14 mouse cellular contexts compared by ENCODE assay signal in the genomic region with DNA sequence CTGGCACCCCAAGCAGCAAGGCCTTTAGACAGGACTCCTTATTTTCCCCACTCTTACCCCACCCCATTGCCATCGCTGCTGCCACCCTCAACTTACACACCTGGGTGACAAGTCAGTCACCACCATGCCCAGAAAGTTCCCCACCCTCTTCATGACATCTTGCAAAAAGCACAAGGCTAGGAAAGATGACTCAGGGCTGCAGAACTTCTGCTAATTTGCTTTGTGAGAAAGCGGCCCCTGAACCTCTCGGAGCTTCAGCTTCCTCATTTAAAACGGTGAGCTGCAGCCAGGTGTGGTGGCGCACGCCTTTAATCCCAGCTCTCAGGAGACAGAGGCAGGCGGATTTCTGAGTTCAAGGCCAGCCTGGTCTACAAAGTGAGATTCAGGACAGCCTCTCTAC.
DNase-seq lines count a peak whose midpoint lies in the region; ATAC-seq lines count a peak whose summit lies in the region.
"Had no signal": no experiment of that assay in that cellular context is flagged by ENCODE, and none has a peak within 500 bp of the region (broad histone marks: within the 10 kb centered on the region; RNA-seq: fewer than 3 reads in every experiment).

No protein-coding gene starts in this region.

- peak overlapping the region; percentile 35; the same call in 1 of the 2 replicates for H3K9ac ChIP-seq in hindbrain, embryonic 13.5 days
- H3K9ac ChIP-seq in limb, embryonic 12.5 days (replicated peaks) = no peak overlapping the region

- 86% methylated on average over 7 of the region's 7 CpGs for WGBS in hindbrain, embryonic 13.5 days
- 90% methylated on average over 7 of the region's 7 CpGs for WGBS in hindbrain, embryonic 10.5 days
- whole genome bisulfite sequencing in limb, embryonic 12.5 days = 72% methylated on average over 7 of the region's 7 CpGs

- no peak overlapping the region for H3K4me2 ChIP-seq in hindbrain, embryonic 13.5 days
- no peak overlapping the region for H3K4me2 ChIP-seq in limb, embryonic 12.5 days
- H3K4me2 ChIP-seq: heart, embryonic 11.5 days had no signal

- no peak overlapping the region for H3K4me3 ChIP-seq in hindbrain, embryonic 13.5 days
- no peak overlapping the region for H3K4me3 ChIP-seq in hindbrain, embryonic 10.5 days
- no peak overlapping the region for H3K4me3 ChIP-seq in limb, embryonic 12.5 days (replicated peaks)

- H3K27ac ChIP-seq in hindbrain, embryonic 13.5 days = peak overlapping the region; percentile 62
- H3K27ac ChIP-seq in hindbrain, embryonic 10.5 days = no peak overlapping the region
- H3K27ac ChIP-seq in limb, embryonic 12.5 days = peak overlapping the region; percentile 57

- DNase-seq in hindbrain, embryonic 10.5 days (ENCODE audit: low spot score) = no peak
- DNase-seq in A20 (ENCODE audit: low read depth, low spot score) = peak; percentile 82
- peak; percentile 0 for DNase-seq in MEL-GATA-1-ER (ENCODE audit: extremely low read depth, low read depth)
- DNase-seq in adrenal gland, adult 18-20 months (ENCODE audit: low spot score in 2 of 2) = no peak
- no peak for DNase-seq in embryo, embryonic 11 days
- no peak for DNase-seq in testis, postnatal 10 days (ENCODE audit: low spot score)
- DNase-seq: adrenal gland, adult 8-10 months; cerebellum, postnatal 10 days; kidney, adult 2 months; lung, postnatal 36 days had no signal

- H3K4me1 ChIP-seq in hindbrain, embryonic 13.5 days (replicated peaks) = peaks cover 75% of the 10 kb centered on the region
- peaks cover 54% of the 10 kb centered on the region for H3K4me1 ChIP-seq in hindbrain, embryonic 10.5 days (replicated peaks)
- peaks cover 60% of the 10 kb centered on the region for H3K4me1 ChIP-seq in limb, embryonic 12.5 days (replicated peaks)

- no peak for ATAC-seq in hindbrain, embryonic 13.5 days (ENCODE audit: low FRiP score)
- no peak for ATAC-seq in limb, embryonic 12.5 days (ENCODE audit: insufficient number of reproducible peaks, insufficient read depth, low FRiP score, low TSS enrichment, low read depth)

- H3K27me3 ChIP-seq in hindbrain, embryonic 13.5 days = no peaks in the 10 kb centered on the region
- H3K27me3 ChIP-seq in hindbrain, embryonic 10.5 days (ENCODE audit: insufficient read depth, poor library complexity, severe bottlenecking) = no peaks in the 10 kb centered on the region
- H3K27me3 ChIP-seq in limb, embryonic 12.5 days = no peaks in the 10 kb centered on the region

- peaks cover 35% of the 10 kb centered on the region for H3K36me3 ChIP-seq in hindbrain, embryonic 13.5 days
- H3K36me3 ChIP-seq in hindbrain, embryonic 10.5 days = peaks cover 63% of the 10 kb centered on the region
- H3K36me3 ChIP-seq in limb, embryonic 12.5 days = peaks cover 61% of the 10 kb centered on the region
- H3K36me3 ChIP-seq: G1E had no signal

- H3K9me3 ChIP-seq in hindbrain, embryonic 13.5 days = no peaks in the 10 kb centered on the region
- H3K9me3 ChIP-seq in hindbrain, embryonic 10.5 days = no peaks in the 10 kb centered on the region
- H3K9me3 ChIP-seq in limb, embryonic 12.5 days = no peaks in the 10 kb centered on the region

Comparison
In these comparisons a context has a peak if more than half of its experiments do, and no peak if none do; other contexts are left out.
1. DNase-seq: peak in A20 (single experiment) and MEL-GATA-1-ER (single experiment); none in hindbrain, embryonic 10.5 days (single experiment), adrenal gland, adult 18-20 months (0 of 2), embryo, embryonic 11 days (single experiment) and testis, postnatal 10 days (single experiment).